Mouse (Mus musculus) left cerebral cortex, postnatal 4 days (tissue): ENCODE measurements at regions not wholly inside any gene's neighbourhood (a gene's known extent, or its start where the extent isn't known, plus 50 kb on each side); places are given as distances from the start of the nearest gene placed in this dataset.

Experiments used
- DNase-seq: peaks from one replicate; pipeline ENCODE4 v3.0.0-alpha.2; 2022
- intact Hi-C: fragments of 180-260 bp; cut with DNase I; formaldehyde crosslinking; loops from one replicate; pipeline ENCODE4 v1.15.1; 2025

GRCm38 (mm10) chr6:100476550-100477366 lies 189.5 kb upstream of the Rybp start:
- intact Hi-C loops, result no loop called here
- no peak for DNase-seq

- intact Hi-C loops, result no loop called here
- peak; percentile 58 for DNase-seq
Observed at GRCm38 (mm10) chr6:100475341-100475955, 188.2 kb upstream of the Rybp start.

- intact Hi-C loops, result no loop called here
Observed at GRCm38 (mm10) chr6:100474326-100474725, 187.0 kb upstream of the Rybp start.

GRCm38 (mm10) chr6:100470071-100470470 lies 182.8 kb upstream of the Rybp start:
- intact Hi-C loops, result no loop called here
- no peak for DNase-seq

More at GRCm38 (mm10) chr6:100474326-100474725, 187.0 kb upstream of the Rybp start:
- peak; percentile 68 for DNase-seq

GRCm38 (mm10) chr6:100462757-100463156 lies 175.5 kb upstream of the Rybp start:
- DNase-seq, result no peak
- intact Hi-C loops, result no loop called here

- intact Hi-C loops, result no loop called here
- DNase-seq, result no peak
Observed at GRCm38 (mm10) chr6:100453401-100453800, 166.1 kb upstream of the Rybp start.

GRCm38 (mm10) chr6:100452097-100453002 lies 165.1 kb upstream of the Rybp start:
- no peak for DNase-seq
- intact Hi-C loops, result no loop called here

GRCm38 (mm10) chr6:100450108-100450507 lies 162.8 kb upstream of the Rybp start:
- DNase-seq, result no peak
- intact Hi-C loops, result no loop called here

GRCm38 (mm10) chr6:100449087-100449486 lies 161.8 kb upstream of the Rybp start:
- intact Hi-C loops, result no loop called here

GRCm38 (mm10) chr6:100447211-100447610 lies 159.9 kb upstream of the Rybp start:
- intact Hi-C loops, result no loop called here
- DNase-seq, result peak; percentile 63

More at GRCm38 (mm10) chr6:100449087-100449486, 161.8 kb upstream of the Rybp start:
- no peak for DNase-seq

GRCm38 (mm10) chr6:100446804-100447203 lies 159.5 kb upstream of the Rybp start:
- DNase-seq, result no peak
- intact Hi-C loops, result no loop called here

- DNase-seq, result no peak
- intact Hi-C loops, result no loop called here
Observed at GRCm38 (mm10) chr6:100439071-100439737, 151.9 kb upstream of the Rybp start.

GRCm38 (mm10) chr6:100438511-100438991 lies 151.3 kb upstream of the Rybp start:
- intact Hi-C loops, result no loop called here
- DNase-seq, result peak; percentile 29

GRCm38 (mm10) chr6:100437980-100438379 lies 150.7 kb upstream of the Rybp start:
- intact Hi-C loops, result no loop called here

GRCm38 (mm10) chr6:100436507-100436906 lies 149.2 kb upstream of the Rybp start:
- DNase-seq, result no peak
- intact Hi-C loops, result no loop called here

More at GRCm38 (mm10) chr6:100437980-100438379, 150.7 kb upstream of the Rybp start:
- no peak for DNase-seq

GRCm38 (mm10) chr6:100435222-100435621 lies 147.9 kb upstream of the Rybp start:
- intact Hi-C loops, result no loop called here
- no peak for DNase-seq

- intact Hi-C loops, result no loop called here
- DNase-seq, result peak; percentile 67
Observed at GRCm38 (mm10) chr6:100433534-100433867, 146.2 kb upstream of the Rybp start.

GRCm38 (mm10) chr6:100432688-100433533 lies 145.6 kb upstream of the Rybp start:
- intact Hi-C loops, result no loop called here
- DNase-seq, result no peak

- peak; percentile 63 for DNase-seq
Observed at GRCm38 (mm10) chr6:100430286-100430685, 143.0 kb upstream of the Rybp start.

GRCm38 (mm10) chr6:100429511-100429910 lies 142.2 kb upstream of the Rybp start:
- peak; percentile 25 for DNase-seq

More at GRCm38 (mm10) chr6:100430286-100430685, 143.0 kb upstream of the Rybp start:
- intact Hi-C loops, result no loop called here

More at GRCm38 (mm10) chr6:100429511-100429910, 142.2 kb upstream of the Rybp start:
- intact Hi-C loops, result no loop called here
